Mouse (Mus musculus) gastrocnemius, adult 8-10 months (tissue): ENCODE data around the gene Serpine1. TPM values are rescaled to one million over a fixed set of nuclear protein-coding genes. Genes with fewer than 3 reads are reported as not detected.
A peak's percentile ranks its signal among the peaks of the same experiment; 100 is the strongest.
"Not testable (repeated sequence)": the region's sequence is repeated elsewhere in the genome, so short reads cannot be mapped to it uniquely, and the experiment has no call there.

Source experiments
- DNase-seq, 2 experiments: peaks; one replicate each; pipeline ENCODE4 v3.0.0; 2022; ENCODE audit warnings: low spot score in 2 of 2
- total RNA-seq, 4 experiments: library from RNA; stranded (reverse); gene quantifications; 2 replicates each; pipeline ENCODE4 v1.2.4; 2022

The Serpine1 gene
- total RNA-seq, result 1 to 10 TPM; 1.8 to 7.5 (median 6.2) TPM

- DNase-seq, result peak; percentile 78 to 87
Measured at GRCm38 (mm10) chr5:137072079-137072960, at the start of gene Serpine1. TSS of gene Serpine1 (minus strand) at chr5:137072268.

GRCm38 (mm10) chr5:137121280-137121679 is 49.2 kb upstream of the Serpine1 start:
- no peak for DNase-seq

GRCm38 (mm10) chr5:137118878-137119277 is 46.8 kb upstream of the Serpine1 start:
- DNase-seq, result no peak

GRCm38 (mm10) chr5:137117994-137118393 is 45.9 kb upstream of the Serpine1 start:
- DNase-seq, result not testable (repeated sequence)

GRCm38 (mm10) chr5:137116987-137117386 is 44.9 kb upstream of the Serpine1 start:
- DNase-seq, result no peak

- peak; percentile 65 to 75 for DNase-seq
Measured at GRCm38 (mm10) chr5:137115866-137116847, 44.1 kb upstream of the Serpine1 start, which contains the start of gene Trim56. TSS of gene Trim56 (minus strand) at chr5:137116209.

- no peak for DNase-seq
Measured at GRCm38 (mm10) chr5:137114891-137115561, 43.0 kb upstream of the Serpine1 start.

GRCm38 (mm10) chr5:137111542-137112408 is 39.7 kb upstream of the Serpine1 start:
- no peak for DNase-seq

- DNase-seq, result no peak
Measured at GRCm38 (mm10) chr5:137110863-137111262, 38.8 kb upstream of the Serpine1 start.

GRCm38 (mm10) chr5:137109941-137110593 is 38.0 kb upstream of the Serpine1 start:
- DNase-seq, result no peak

- DNase-seq, result no peak
Measured at GRCm38 (mm10) chr5:137108111-137108510, 36.0 kb upstream of the Serpine1 start.

- no peak for DNase-seq
Measured at GRCm38 (mm10) chr5:137107670-137108069, 35.6 kb upstream of the Serpine1 start.

GRCm38 (mm10) chr5:137107024-137107423 is 35.0 kb upstream of the Serpine1 start:
- peak; percentile 67 to 74 for DNase-seq

- DNase-seq, result no peak
Measured at GRCm38 (mm10) chr5:137106434-137106833, 34.4 kb upstream of the Serpine1 start.

- no peak for DNase-seq
Measured at GRCm38 (mm10) chr5:137103969-137104368, 31.9 kb upstream of the Serpine1 start.

GRCm38 (mm10) chr5:137102575-137103522 is 30.8 kb upstream of the Serpine1 start:
- DNase-seq, result peak; percentile 57 to 62

- DNase-seq, result no peak
Measured at GRCm38 (mm10) chr5:137102078-137102477, 30.0 kb upstream of the Serpine1 start.

GRCm38 (mm10) chr5:137100660-137101059 is 28.6 kb upstream of the Serpine1 start:
- no peak for DNase-seq
